Mouse (Mus musculus) G1E (cell line): ENCODE data around the gene Tfdp2. TPM values are rescaled to one million over a fixed set of nuclear protein-coding genes. Genes with fewer than 3 reads are reported as not detected.

Source experiments
- ATAC-seq: 2 replicates; pipeline ENCODE4 v1.8.0; 2016; ENCODE audit warnings: mild to moderate bottlenecking; ENCODE audit not compliant: insufficient number of reproducible peaks, poor library complexity, low FRiP score, severe bottlenecking; ENCODE audit errors: extremely low read depth
- DNase-seq: peaks from one replicate; pipeline ENCODE4 v3.0.0; 2012; ENCODE audit warnings: low spot score
- H3K27me3 ChIP-seq: 2 replicates; pipeline ENCODE4 v1.6.1; 2012; ENCODE audit warnings: mild to moderate bottlenecking, low read length, inconsistent platforms; ENCODE audit not compliant: insufficient read depth
- H3K36me3 ChIP-seq: replicated peaks from 2 replicates; pipeline ENCODE3; 2012; ENCODE audit warnings: mild to moderate bottlenecking, inconsistent platforms
- H3K4me1 ChIP-seq: 2 replicates; pipeline ENCODE4 v1.6.1; 2012; ENCODE audit warnings: low read depth, low read length, inconsistent platforms, mixed read lengths; ENCODE audit not compliant: insufficient read depth
- H3K4me3 ChIP-seq: 2 replicates; pipeline ENCODE4 v1.5.1; 2012; ENCODE audit warnings: low read depth, mild to moderate bottlenecking, inconsistent platforms, low read length, moderate library complexity, mixed read lengths
- H3K9me3 ChIP-seq: replicated peaks from 2 replicates; pipeline ENCODE4 v1.6.1; 2012; ENCODE audit warnings: inconsistent platforms
- CTCF ChIP-seq: IDR thresholded peaks from 2 replicates; pipeline ENCODE4 v1.5.1; 2012; ENCODE audit warnings: low read depth, low read length, inconsistent platforms, mixed read lengths
- GATA1 ChIP-seq: IDR thresholded peaks from 2 replicates; pipeline ENCODE4 v1.6.1; 2012; ENCODE audit warnings: borderline replicate concordance, low read length, inconsistent platforms, mixed read lengths
- GATA2 ChIP-seq: IDR thresholded peaks from 2 replicates; pipeline ENCODE4 v1.6.1; 2012; ENCODE audit warnings: low read depth, low read length, inconsistent platforms, borderline replicate concordance
- POLR2AphosphoS5 ChIP-seq: IDR thresholded peaks from 2 replicates; pipeline ENCODE4 v1.6.1; 2012; ENCODE audit warnings: low read depth, low read length, inconsistent platforms; ENCODE audit not compliant: insufficient replicate concordance
- TAL1 ChIP-seq: conservative IDR thresholded peaks from 2 replicates; pipeline ENCODE4 v1.6.1; 2012; ENCODE audit warnings: low read depth, low read length, inconsistent platforms, mixed read lengths
- polyA plus RNA-seq: library from polyadenylated mRNA; stranded (reverse); fragments of >175 nt; gene quantifications from 2 replicates; pipeline ENCODE4 v1.2.3, GENCODE M21; 2012
- total RNA-seq, 2 experiments: library from RNA; stranded (forward) in 1 of 2; stranded (reverse) in 1 of 2; fragments of 200-1000 nt in 1 of 2; fragments of >200 nt in 1 of 2; fragmentation: Nextera tagmentation in 1 of 2; gene quantifications; 2 replicates each; pipeline ENCODE4 v1.2.3; 2014 to 2017

Gene Tfdp2
- total and polyA plus RNA-seq, 3 experiments, result 10.7 to 101 (median 42.7) TPM

DNA sequence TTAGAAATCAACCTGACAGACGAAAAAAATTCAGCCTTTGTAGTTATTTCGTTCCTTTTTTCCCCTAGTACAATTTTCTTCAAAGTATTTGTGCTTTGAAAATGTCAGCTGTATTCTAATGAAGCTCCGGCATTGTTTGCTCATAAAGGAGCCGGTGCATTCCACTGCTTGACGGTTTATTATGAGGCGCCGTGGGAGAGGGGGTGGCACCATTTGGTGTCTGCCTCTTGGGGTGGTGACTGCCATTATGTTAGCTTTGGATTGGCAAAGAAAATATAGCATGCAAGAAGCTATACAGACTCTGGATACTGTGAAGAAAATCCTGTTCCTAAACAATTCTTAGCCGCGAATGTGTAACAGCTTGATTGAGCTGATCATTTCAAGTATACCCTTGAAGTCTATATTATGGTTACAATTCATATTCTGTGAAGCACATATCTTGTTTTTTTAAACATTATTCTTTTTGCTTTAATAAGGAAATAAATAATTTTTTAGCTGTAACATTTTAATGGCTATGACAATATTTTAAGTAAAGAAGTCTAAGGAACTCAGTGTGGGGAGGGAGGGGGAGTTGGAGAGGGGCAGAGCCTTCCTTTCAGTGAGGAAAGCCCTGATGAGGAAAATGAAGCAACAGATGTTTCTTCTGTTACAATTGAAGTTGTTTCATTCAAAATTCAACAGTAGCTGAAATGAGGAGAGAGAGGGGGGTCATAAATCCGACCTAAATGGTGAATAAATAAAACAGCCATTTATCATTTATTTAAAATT lies 63.9 kb downstream of the Tfdp2 start:
- peak; percentile 58 for ATAC-seq
- no peak for TF ChIP-seq TAL1
- no peak for TF ChIP-seq GATA2
- no peak for TF ChIP-seq POLR2AphosphoS5
- TF ChIP-seq GATA1, result no peak
- TF ChIP-seq CTCF, result no peak
- Histone ChIP-seq H3K9me3 (no peaks in the 10 kb centered on the region), H3K4me3 (peak overlapping the region; percentile 63), H3K4me1 (peaks cover 7% of the 10 kb centered on the region), H3K27me3 (no peaks in the 10 kb centered on the region), H3K36me3 (peaks cover 4% of the 10 kb centered on the region)
- peak; percentile 36 for DNase-seq

DNA sequence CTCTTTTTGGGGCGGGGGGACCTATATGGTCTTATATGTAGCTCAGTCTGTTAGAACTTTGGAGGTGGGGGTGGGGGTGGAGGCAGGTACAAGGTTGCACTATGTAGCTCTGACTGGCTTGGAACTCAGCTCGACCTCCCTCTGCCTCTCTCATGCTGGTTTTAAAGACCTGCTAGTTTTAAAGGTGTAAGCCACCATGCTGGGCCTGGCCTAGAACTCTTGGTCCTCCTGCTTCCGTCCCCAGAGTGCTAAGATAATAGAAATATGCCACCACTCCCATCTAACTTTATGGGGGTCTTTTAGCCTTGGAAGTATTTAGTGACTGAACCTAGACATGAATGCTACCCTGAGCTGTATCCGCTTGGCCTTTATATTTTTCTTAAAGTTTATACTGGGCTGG lies 65.0 kb downstream of the Tfdp2 start:
- ATAC-seq (no peak), DNase-seq (no peak)
- H3K4me3 ChIP-seq, result no peak overlapping the region
- H3K4me1 ChIP-seq, result peaks cover 7% of the 10 kb centered on the region
- TF ChIP-seq TAL1 (no peak), POLR2AphosphoS5 (no peak), GATA1 (no peak), CTCF (no peak), GATA2 (no peak)
- H3K36me3 ChIP-seq, result peaks cover 4% of the 10 kb centered on the region
- no peaks in the 10 kb centered on the region for H3K27me3 ChIP-seq
- no peaks in the 10 kb centered on the region for H3K9me3 ChIP-seq

DNA sequence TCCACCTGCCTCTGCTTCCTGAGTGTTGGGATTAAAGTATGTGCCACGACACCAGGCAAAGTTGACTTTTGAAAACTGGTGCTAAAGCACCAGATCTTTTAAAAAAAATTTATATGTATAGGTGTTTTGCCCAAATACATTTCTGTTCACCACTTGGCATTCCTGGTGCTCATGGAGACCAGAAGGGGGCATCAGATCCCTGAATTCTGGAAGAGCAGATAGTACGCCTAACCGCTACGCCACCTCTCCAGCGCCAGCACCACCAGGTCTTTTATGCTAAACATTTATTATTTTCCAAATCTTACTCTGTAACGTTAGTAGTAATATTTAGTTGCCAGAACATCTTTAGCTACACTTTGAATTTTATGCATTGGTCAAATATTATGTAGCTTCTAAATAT lies 65.9 kb downstream of the Tfdp2 start:
- Histone ChIP-seq H3K4me3 (no peak overlapping the region), H3K27me3 (no peaks in the 10 kb centered on the region), H3K9me3 (no peaks in the 10 kb centered on the region), H3K4me1 (peaks cover 12% of the 10 kb centered on the region), H3K36me3 (peaks cover 4% of the 10 kb centered on the region)
- ATAC-seq (no peak), DNase-seq (no peak)
- TF ChIP-seq TAL1, result no peak
- no peak for TF ChIP-seq CTCF
- TF ChIP-seq POLR2AphosphoS5, result no peak
- no peak for TF ChIP-seq GATA2
- no peak for TF ChIP-seq GATA1

DNA sequence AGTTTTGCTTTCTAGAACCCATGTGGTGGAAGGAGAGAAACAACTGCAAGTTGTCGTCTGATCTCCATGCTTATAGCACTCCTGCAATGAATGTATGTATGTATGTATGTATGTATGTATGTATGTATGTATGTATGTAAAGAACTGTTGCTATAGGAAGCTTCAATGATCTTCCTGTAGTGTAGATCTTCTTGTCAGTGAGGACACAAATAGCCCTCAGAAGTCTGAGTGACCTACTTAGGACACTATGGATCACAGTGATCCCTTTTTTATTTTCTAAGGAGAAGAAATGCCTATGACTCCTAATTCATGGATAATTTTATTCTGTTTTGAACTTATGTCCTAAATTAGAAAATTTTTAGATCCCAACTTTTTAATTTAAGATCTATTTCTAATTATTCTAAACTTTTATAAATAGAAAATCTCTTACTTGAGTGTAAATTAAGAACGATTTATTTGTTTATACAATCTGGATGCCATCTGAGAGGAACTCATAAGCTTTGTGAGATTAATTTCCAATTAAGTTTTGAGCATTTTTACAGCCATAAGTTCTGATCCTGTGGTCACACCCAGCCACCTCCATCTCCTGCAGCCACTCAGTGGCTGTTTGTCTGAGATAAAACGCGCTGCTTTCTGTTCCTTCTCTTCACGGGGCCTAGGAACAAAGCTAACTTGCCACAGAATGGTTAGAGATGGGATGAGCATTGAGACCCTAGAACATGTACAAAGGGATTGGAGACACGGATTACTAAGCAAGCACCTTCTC lies 70.9 kb downstream of the Tfdp2 start:
- H3K4me1 ChIP-seq, result peaks cover 14% of the 10 kb centered on the region
- H3K9me3 ChIP-seq, result no peaks in the 10 kb centered on the region
- ATAC-seq (peak; percentile 75; the same call in 1 of the 2 replicates), DNase-seq (peak; percentile 5)
- no peaks in the 10 kb centered on the region for H3K27me3 ChIP-seq
- H3K36me3 ChIP-seq, result peaks cover 6% of the 10 kb centered on the region
- H3K4me3 ChIP-seq, result no peak overlapping the region
- TF ChIP-seq GATA2 (no peak), CTCF (no peak), TAL1 (peak; percentile 63), GATA1 (no peak)

DNA sequence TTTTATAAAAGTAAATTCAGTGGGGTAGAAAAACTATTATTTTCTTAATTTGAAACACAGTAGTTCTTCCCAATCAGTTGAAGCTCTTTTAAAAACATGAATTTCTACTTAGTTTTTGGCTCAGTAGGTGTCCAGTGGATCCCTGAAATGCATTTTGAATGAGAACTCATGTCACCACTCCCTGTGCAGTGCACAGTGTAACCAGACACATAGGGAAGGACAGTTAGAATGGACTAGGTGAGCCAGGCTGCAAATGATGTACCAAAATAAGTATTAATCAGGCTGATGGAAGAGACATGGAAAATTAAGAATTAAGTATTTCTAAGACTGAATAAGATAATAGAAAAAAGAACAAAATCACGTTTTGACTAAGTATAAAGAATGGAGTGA lies 71.5 kb downstream of the Tfdp2 start:
- H3K4me1 ChIP-seq, result peaks cover 14% of the 10 kb centered on the region
- H3K36me3 ChIP-seq, result peaks cover 6% of the 10 kb centered on the region
- no peak overlapping the region for H3K4me3 ChIP-seq
- TF ChIP-seq CTCF (no peak), TAL1 (no peak; the same call in 1 of the 2 replicates), POLR2AphosphoS5 (no peak), GATA1 (no peak), GATA2 (no peak)
- ATAC-seq, result no peak
- DNase-seq, result no peak
- H3K9me3 ChIP-seq, result no peaks in the 10 kb centered on the region
- no peaks in the 10 kb centered on the region for H3K27me3 ChIP-seq

DNA sequence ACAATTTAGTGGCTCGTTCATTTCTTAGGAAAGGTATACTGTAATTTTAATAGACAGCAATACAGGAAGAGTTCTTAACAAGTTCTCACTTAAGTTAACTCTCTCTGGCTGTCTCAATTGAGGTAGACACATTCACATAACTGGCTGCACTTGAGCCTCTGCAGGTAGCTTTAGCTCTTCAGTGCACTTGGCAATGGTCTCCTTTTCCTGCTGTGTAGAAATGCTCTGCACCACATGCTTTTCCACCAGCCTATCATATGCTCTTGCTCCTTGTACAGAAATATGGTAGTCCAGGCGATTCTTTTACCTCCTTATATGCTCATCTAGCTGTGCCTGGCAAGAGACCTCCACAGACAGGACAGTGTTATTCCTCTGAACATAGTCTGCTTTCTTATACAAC lies 73.7 kb downstream of the Tfdp2 start:
- Histone ChIP-seq H3K36me3 (peaks cover 4% of the 10 kb centered on the region), H3K4me1 (peaks cover 14% of the 10 kb centered on the region), H3K9me3 (no peaks in the 10 kb centered on the region), H3K27me3 (no peaks in the 10 kb centered on the region), H3K4me3 (no peak overlapping the region)
- TF ChIP-seq GATA2, result no peak
- TF ChIP-seq TAL1, result no peak
- no peak for TF ChIP-seq CTCF
- no peak for TF ChIP-seq POLR2AphosphoS5
- no peak for TF ChIP-seq GATA1
- ATAC-seq (no peak), DNase-seq (no peak)
